Mouse (Mus musculus) forebrain, postnatal 0 days (tissue): ENCODE results near the gene Agap2. TPM values are rescaled to one million over a fixed set of nuclear protein-coding genes. Genes with fewer than 3 reads are reported as not detected.

ENCODE experiments used
- ATAC-seq: fragments of 200-750 bp; cut with Nextera tagmentation; 2 replicates; pipeline ENCODE4 v1.8.0; 2017; ENCODE audit warnings: mild to moderate bottlenecking, moderate library complexity
- DNase-seq: peaks from one replicate; pipeline ENCODE4 v3.0.0-alpha.2; 2015
- H3K27ac ChIP-seq: fragments of 300-500 bp; sonication (generic); 2 replicates; pipeline ENCODE4 v1.5.1; 2014; ENCODE audit warnings: low read depth, mild to moderate bottlenecking, antibody characterized with exemption, low read length, moderate library complexity, mixed read lengths
- H3K27me3 ChIP-seq: fragments of 300-500 bp; sonication (generic); 2 replicates; pipeline ENCODE4 v1.6.1; 2014; ENCODE audit warnings: mild to moderate bottlenecking, low read length, mixed read lengths; ENCODE audit not compliant: insufficient read depth
- H3K36me3 ChIP-seq: fragments of 300-500 bp; sonication (generic); 2 replicates; pipeline ENCODE4 v1.6.1; 2014; ENCODE audit warnings: mild to moderate bottlenecking, moderate library complexity; ENCODE audit not compliant: insufficient read depth
- H3K4me1 ChIP-seq: fragments of 300-500 bp; sonication (generic); 2 replicates; pipeline ENCODE4 v1.6.1; 2014; ENCODE audit warnings: antibody characterized with exemption; ENCODE audit not compliant: insufficient read depth
- H3K4me2 ChIP-seq: fragments of 300-500 bp; sonication (generic); 2 replicates; pipeline ENCODE4 v1.6.1; 2014; ENCODE audit warnings: low read depth, mild to moderate bottlenecking, moderate library complexity
- H3K4me3 ChIP-seq: fragments of 300-500 bp; sonication (generic); 2 replicates; pipeline ENCODE4 v1.5.1; 2014; ENCODE audit warnings: low read depth, low read length, mixed read lengths
- H3K9ac ChIP-seq: fragments of 300-500 bp; sonication (generic); 2 replicates; pipeline ENCODE4 v1.6.1; 2014; ENCODE audit warnings: mild to moderate bottlenecking
- H3K9me3 ChIP-seq: fragments of 300-500 bp; sonication (generic); 2 replicates; pipeline ENCODE4 v1.6.1; 2016; ENCODE audit warnings: low read length
- CTCF ChIP-seq: sonication (generic); IDR thresholded peaks from 2 replicates; pipeline ENCODE4 v1.5.1; 2016; ENCODE audit warnings: antibody characterized with exemption, control low read depth, low read depth
- WGBS: fragments of 180-500 bp; shearing (Covaris S2); extraction: QIAGEN DNeasy Blood & Tissue Kit; methylation state at CpG from one replicate; pipeline ENCODE4 v1.1.7; 2014; 5-methylcytosine and 5-hydroxymethylcytosine counted together
- polyA plus RNA-seq: library from polyadenylated mRNA; unstranded; fragments of >200 nt; fragmentation: Nextera tagmentation; extraction: Ambion mirVana; gene quantifications from 2 replicates; pipeline ENCODE4 v1.2.1, GENCODE M21; 2015
- total RNA-seq: library from RNA; depleted of rRNA; stranded (reverse); fragments of >200 nt; gene quantifications from 2 replicates; pipeline ENCODE4 v1.2.3, GENCODE M21; 2014

Gene Agap2
- total and polyA plus RNA-seq, 2 experiments from 2014 or later = 4.6 to 258 TPM

DNA sequence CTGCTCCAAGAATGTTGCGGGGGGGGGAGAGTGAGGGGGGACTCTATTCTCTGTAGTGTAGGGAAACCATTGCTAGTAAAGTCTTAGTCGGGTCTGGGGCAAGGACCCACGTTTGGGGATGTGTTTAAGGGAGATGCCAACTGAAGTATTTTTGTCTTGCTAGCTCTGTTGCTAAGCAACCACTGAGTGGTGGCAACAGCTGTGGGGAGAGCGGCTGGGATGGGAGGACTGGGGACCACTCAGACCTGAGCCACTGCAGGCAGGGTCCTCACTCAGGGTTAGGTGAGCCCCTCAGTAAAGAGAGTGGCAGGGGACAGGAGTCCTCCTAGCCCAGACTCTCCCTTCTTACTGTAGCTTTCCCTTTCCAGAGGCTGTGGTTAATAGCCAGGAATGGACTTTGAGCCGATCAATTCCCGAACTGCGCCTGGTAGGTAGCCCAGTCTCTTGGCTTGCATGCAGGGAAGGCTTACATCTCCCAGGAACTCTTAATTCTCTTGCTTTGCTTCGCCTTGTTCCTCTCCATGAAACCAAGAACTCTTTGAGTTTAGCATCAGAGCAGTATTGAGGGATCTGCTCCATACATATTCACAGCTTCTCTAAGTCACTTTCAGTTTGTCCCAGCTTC, 7.0 kb downstream of the Agap2 start:
- Histone ChIP-seq H3K36me3 (peaks cover 29% of the 10 kb centered on the region), H3K27ac (peak overlapping the region; percentile 45; the same call in 1 of the 2 replicates), H3K9ac (peak overlapping the region; percentile 90), H3K4me3 (peak overlapping the region; percentile 87), H3K27me3 (peaks cover 4% of the 10 kb centered on the region; the same call in 1 of the 2 replicates), H3K9me3 (no peaks in the 10 kb centered on the region), H3K4me1 (peaks cover 25% of the 10 kb centered on the region), H3K4me2 (peak overlapping the region; percentile 97)
- peak; percentile 4; the same call in 1 of the 2 replicates for ATAC-seq
- WGBS = 21% methylated on average over 8 of the region's 8 CpGs
- DNase-seq = peak; percentile 66
- no peak for TF ChIP-seq CTCF

DNA sequence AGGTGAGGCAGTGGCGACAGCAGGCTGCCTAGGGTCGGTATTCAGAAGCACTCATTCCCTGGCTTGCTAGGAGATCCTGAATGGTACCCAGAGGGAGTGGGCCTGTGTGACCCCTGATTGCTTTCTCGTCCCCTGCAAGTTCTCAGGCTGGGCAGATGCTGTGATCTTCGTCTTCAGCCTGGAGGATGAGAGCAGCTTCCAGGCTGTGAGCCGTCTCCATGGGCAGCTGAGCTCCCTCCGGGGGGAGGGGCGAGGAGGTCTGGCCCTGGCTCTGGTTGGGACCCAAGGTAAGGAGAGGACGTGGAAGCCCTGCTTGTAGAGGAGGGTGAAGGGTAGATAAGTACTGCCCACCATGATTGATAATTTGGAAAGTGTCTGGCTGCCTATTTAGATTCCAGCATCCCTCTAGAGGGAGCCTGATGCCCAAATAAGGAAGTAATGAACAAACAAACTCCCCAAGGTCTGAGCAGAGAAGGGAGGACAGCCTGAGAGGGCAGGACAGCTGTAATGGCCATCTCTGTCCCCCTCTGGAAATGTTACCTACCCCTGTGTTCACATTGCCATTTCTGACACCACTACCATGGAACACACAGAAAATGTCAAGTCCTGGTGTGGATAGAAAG, 8.3 kb downstream of the Agap2 start:
- ATAC-seq (no peak), DNase-seq (no peak)
- H3K9me3 ChIP-seq = no peaks in the 10 kb centered on the region
- no peak overlapping the region for H3K4me3 ChIP-seq
- H3K36me3 ChIP-seq = peaks cover 42% of the 10 kb centered on the region
- H3K27me3 ChIP-seq = peaks cover 4% of the 10 kb centered on the region; the same call in 1 of the 2 replicates
- TF ChIP-seq CTCF = no peak
- peaks cover 20% of the 10 kb centered on the region for H3K4me1 ChIP-seq
- no peak overlapping the region for H3K27ac ChIP-seq
- no peak overlapping the region for H3K4me2 ChIP-seq
- H3K9ac ChIP-seq = no peak overlapping the region
- WGBS = 33% methylated on average over 8 of the region's 8 CpGs

DNA sequence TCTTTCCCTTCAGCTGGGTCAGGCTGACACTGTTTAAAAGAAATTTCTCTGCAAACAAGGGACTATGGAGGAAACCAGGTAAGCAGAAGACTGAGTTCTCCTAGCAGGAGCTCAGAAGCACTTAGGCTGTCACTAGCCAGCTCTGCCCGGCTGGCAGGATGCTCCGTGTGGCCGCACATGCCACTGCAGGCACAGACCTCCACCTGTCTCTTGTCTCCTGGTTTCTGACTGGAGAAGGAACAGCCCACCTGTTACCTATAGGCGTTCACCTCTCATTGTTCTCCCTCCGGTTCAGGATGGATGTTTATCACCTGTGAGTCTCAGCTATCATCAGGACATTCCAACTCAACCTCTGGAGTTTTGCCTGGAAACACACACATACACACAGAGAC, 8.8 kb downstream of the Agap2 start:
- peaks cover 45% of the 10 kb centered on the region for H3K36me3 ChIP-seq
- peaks cover 4% of the 10 kb centered on the region; the same call in 1 of the 2 replicates for H3K27me3 ChIP-seq
- no peak overlapping the region for H3K4me3 ChIP-seq
- ATAC-seq = no peak
- DNase-seq = no peak
- H3K4me1 ChIP-seq = peaks cover 20% of the 10 kb centered on the region
- no peak overlapping the region for H3K27ac ChIP-seq
- H3K4me2 ChIP-seq = no peak overlapping the region
- no peaks in the 10 kb centered on the region for H3K9me3 ChIP-seq
- 60% methylated on average over 5 of the region's 5 CpGs for WGBS
- H3K9ac ChIP-seq = no peak overlapping the region
- TF ChIP-seq CTCF = peak; percentile 32

DNA sequence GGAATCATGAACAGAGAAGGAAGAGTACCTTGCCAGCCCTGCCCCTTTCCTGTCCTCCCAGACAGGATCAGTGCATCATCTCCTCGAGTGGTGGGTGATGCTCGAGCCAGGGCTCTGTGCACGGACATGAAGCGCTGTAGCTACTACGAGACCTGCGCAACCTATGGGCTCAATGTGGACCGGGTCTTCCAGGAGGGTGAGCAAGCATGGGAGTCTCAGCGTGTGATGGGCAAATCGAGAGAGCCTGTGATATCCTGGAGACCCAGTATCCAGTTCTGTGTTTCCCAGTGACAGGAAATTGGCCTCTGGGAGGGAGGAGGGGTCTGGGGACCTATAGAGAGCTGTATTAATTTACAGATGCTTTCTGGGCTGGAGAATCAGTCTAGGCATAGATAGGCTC, 10.0 kb downstream of the Agap2 start:
- H3K4me3 ChIP-seq = no peak overlapping the region
- DNase-seq = no peak
- peaks cover 53% of the 10 kb centered on the region for H3K36me3 ChIP-seq
- H3K9ac ChIP-seq = no peak overlapping the region
- peaks cover 20% of the 10 kb centered on the region for H3K4me1 ChIP-seq
- no peak overlapping the region for H3K4me2 ChIP-seq
- H3K27me3 ChIP-seq = peaks cover 5% of the 10 kb centered on the region; the same call in 1 of the 2 replicates
- ATAC-seq = no peak
- no peaks in the 10 kb centered on the region for H3K9me3 ChIP-seq
- TF ChIP-seq CTCF = no peak
- 87% methylated on average over 9 of the region's 9 CpGs for whole genome bisulfite sequencing
- no peak overlapping the region for H3K27ac ChIP-seq

DNA sequence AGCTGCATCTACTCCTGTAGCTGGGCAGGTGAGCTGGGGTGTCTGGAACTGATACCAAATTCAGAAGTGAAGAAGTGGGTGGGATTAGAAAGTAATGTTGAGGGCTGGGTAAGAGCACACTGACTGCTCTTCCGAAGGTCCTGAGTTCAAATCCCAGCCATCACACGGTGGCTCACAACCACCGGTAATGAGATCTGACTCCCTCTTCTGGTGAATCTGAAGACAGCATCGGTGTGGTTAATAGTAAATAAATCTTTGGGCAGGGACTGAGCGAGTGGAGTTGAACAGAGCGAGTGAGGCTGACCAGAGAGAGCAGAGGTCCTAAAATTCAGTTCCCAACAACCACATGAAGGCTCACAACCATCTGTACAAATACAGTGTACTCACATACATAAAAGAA, 10.5 kb downstream of the Agap2 start:
- 77% methylated on average over 6 of the region's 6 CpGs for WGBS
- no peak overlapping the region for H3K4me2 ChIP-seq
- 0 out of 2 replicates have a peak, but pooled peaks have one; percentile 22 for TF ChIP-seq CTCF
- no peaks in the 10 kb centered on the region for H3K9me3 ChIP-seq
- peaks cover 53% of the 10 kb centered on the region for H3K36me3 ChIP-seq
- H3K27me3 ChIP-seq = peaks cover 8% of the 10 kb centered on the region; the same call in 1 of the 2 replicates
- ATAC-seq = no peak
- no peak overlapping the region for H3K27ac ChIP-seq
- H3K9ac ChIP-seq = no peak overlapping the region
- DNase-seq = no peak
- no peak overlapping the region for H3K4me3 ChIP-seq
- peaks cover 20% of the 10 kb centered on the region for H3K4me1 ChIP-seq

DNA sequence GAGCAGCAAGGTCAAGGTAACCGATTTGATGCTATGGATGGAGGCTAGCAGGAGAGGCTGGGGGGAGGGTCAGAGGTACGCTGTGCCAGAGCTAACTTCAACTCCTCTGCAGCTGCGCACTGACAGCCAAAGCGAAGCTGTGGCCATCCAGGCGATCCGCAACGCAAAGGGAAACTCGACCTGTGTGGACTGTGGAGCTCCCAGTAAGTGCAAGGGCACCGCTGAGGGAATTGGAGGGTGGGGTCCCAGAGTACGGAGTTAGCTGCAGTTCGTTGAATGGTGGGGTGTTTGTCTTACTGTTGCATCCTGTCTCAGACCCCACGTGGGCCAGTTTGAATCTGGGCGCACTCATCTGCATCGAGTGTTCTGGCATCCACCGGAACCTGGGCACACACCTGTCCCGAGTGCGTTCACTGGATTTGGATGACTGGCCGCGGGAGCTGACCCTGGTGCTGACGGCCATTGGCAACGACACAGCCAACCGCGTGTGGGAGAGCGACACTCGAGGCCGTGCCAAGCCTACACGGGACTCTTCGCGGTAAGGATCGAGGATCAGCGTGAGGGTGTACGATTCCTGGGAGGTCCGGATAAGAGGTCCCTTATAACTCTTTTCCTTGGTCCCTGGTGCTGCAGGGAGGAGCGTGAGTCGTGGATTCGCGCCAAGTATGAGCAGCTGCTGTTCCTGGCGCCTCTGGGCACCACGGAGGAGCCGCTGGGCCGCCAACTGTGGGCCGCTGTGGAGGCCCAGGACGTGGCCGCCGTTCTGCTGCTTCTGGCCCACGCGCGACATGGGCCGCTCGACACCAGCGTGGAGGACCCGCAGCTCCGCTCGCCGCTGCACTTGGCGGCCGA, 15.7 kb downstream of the Agap2 start:
- DNase-seq = peak; percentile 60

More for the DNA sequence above, 15.7 kb downstream of the Agap2 start:
- no peaks in the 10 kb centered on the region for H3K9me3 ChIP-seq
- H3K9ac ChIP-seq = peak overlapping the region; percentile 14; the same call in 1 of the 2 replicates
- 0 out of 2 replicates have a peak, but pooled peaks cover 3% of the 10 kb centered on the region for H3K4me1 ChIP-seq
- peak overlapping the region; percentile 41 for H3K4me2 ChIP-seq
- H3K36me3 ChIP-seq = peaks cover 62% of the 10 kb centered on the region
- TF ChIP-seq CTCF = no peak
- peak overlapping the region; percentile 18 for H3K4me3 ChIP-seq
- 9% methylated on average over 57 of the region's 57 CpGs for WGBS
- H3K27ac ChIP-seq = no peak overlapping the region
- H3K27me3 ChIP-seq = peaks cover 4% of the 10 kb centered on the region; the same call in 1 of the 2 replicates
- peak; percentile 40 for ATAC-seq
